Mouse (Mus musculus): ENCODE results near the gene Myl12a. TPM values are rescaled to one million over a fixed set of nuclear protein-coding genes. Genes with fewer than 3 reads are reported as not detected.

Myl12a gene
- polyA plus RNA-seq, 1 experiment from 2014 or later, result 586 TPM

Other genes starting within 250 kb of the Myl12a start
- 130 and 136 TPM in 2 replicates for gene Tgif1, start 149.3 kb downstream of the Myl12a start, polyA plus RNA-seq (2016; fragmentation: Nextera tagmentation; extraction: Ambion mirVana)
- 7.6 and 8.6 TPM in 2 replicates for gene Myom1, start 245 bp downstream of the Myl12a start, polyA plus RNA-seq (2016; fragmentation: Nextera tagmentation; extraction: Ambion mirVana)
- gene Lpin2, start 179.7 kb upstream of the Myl12a start, polyA plus RNA-seq (2016; fragmentation: Nextera tagmentation; extraction: Ambion mirVana), result 62.9 and 63.3 TPM in 2 replicates

All from limb, embryonic 12.5 days (tissue).